Mouse (Mus musculus) midbrain, embryonic 14.5 days (tissue): ENCODE measurements at regions not wholly inside any gene's neighbourhood (a gene's known extent, or its start where the extent isn't known, plus 50 kb on each side); places are given as distances from the start of the nearest gene placed in this dataset.

ENCODE experiments used
- ATAC-seq: fragments of 200-750 bp; cut with Nextera tagmentation; 2 replicates; pipeline ENCODE4 v1.8.0; 2017; ENCODE audit warnings: moderate number of reproducible peaks, moderate library complexity; ENCODE audit not compliant: low FRiP score, low TSS enrichment
- DNase-seq: peaks from one replicate; pipeline ENCODE4 v3.0.0-alpha.2; 2015
- H3K27ac ChIP-seq: fragments of 300-500 bp; sonication (generic); replicated peaks from 2 replicates; pipeline ENCODE4 v1.5.1; 2014; ENCODE audit warnings: mild to moderate bottlenecking, low read depth, low read length, moderate library complexity
- H3K27me3 ChIP-seq: fragments of 300-500 bp; sonication (generic); 2 replicates; pipeline ENCODE4 v1.6.1; 2014; ENCODE audit warnings: low read length, control low read depth, mixed read lengths; ENCODE audit not compliant: control insufficient read depth, insufficient read depth
- H3K36me3 ChIP-seq: fragments of 300-500 bp; sonication (generic); 2 replicates; pipeline ENCODE4 v1.6.1; 2014; ENCODE audit warnings: low read length, control low read depth; ENCODE audit not compliant: control insufficient read depth, insufficient read depth
- H3K4me1 ChIP-seq: fragments of 300-500 bp; sonication (generic); 2 replicates; pipeline ENCODE4 v1.6.1; 2014; ENCODE audit warnings: mild to moderate bottlenecking, antibody characterized with exemption, low read length, control low read depth; ENCODE audit not compliant: control insufficient read depth, insufficient read depth
- H3K4me2 ChIP-seq: fragments of 300-500 bp; sonication (generic); 2 replicates; pipeline ENCODE4 v1.6.1; 2014; ENCODE audit warnings: mild to moderate bottlenecking, low read length, moderate library complexity
- H3K4me3 ChIP-seq: fragments of 300-500 bp; sonication (generic); replicated peaks from 2 replicates; pipeline ENCODE4 v1.5.1; 2014; ENCODE audit warnings: low read depth, low read length
- H3K9ac ChIP-seq: fragments of 300-500 bp; sonication (generic); replicated peaks from 2 replicates; pipeline ENCODE4 v1.6.1; 2014; ENCODE audit warnings: mild to moderate bottlenecking, low read length, moderate library complexity
- H3K9me3 ChIP-seq: fragments of 300-500 bp; sonication (generic); 2 replicates; pipeline ENCODE4 v1.6.1; 2016; ENCODE audit warnings: low read length, control low read depth, mixed read lengths; ENCODE audit not compliant: control insufficient read depth
- WGBS: fragments of 180-500 bp; shearing (Covaris S2); extraction: QIAGEN DNeasy Blood & Tissue Kit; methylation state at CpG from one replicate; pipeline ENCODE4 v1.1.7; 2014; 5-methylcytosine and 5-hydroxymethylcytosine counted together

- H3K27me3 ChIP-seq: no peaks in the 10 kb centered on the region
- H3K4me3 ChIP-seq: no peak overlapping the region
- WGBS: 80% methylated on average over 5 of the region's 5 CpGs
- DNase-seq: no peak
- no peak overlapping the region for H3K4me2 ChIP-seq
- ATAC-seq: no peak
- H3K9me3 ChIP-seq: no peaks in the 10 kb centered on the region
- H3K4me1 ChIP-seq: no peaks in the 10 kb centered on the region
- no peaks in the 10 kb centered on the region for H3K36me3 ChIP-seq
- H3K9ac ChIP-seq: no peak overlapping the region
- no peak overlapping the region for H3K27ac ChIP-seq
Measured at GRCm38 (mm10) chr5:50570701-50571100, 511.9 kb upstream of the Adgra3 start.

DNA sequence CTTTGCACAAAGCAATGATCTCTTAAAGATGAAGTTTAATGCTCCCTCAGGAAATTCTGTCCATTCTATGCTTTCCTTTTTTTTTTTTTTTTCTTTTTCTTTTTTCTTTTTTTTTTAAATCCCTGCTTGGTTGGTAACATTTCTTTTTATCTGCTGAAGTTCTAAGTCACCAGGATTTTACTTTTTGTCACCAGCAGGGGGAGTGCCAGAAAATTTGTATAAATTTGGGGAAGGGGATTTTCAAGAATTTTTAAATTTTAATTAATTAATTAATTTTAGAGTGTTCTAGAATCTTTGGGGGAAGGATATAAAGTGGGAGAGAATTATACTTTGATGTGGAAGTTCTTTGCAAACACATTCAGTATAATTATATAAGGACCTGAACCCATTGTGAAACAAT lies 492.3 kb upstream of the Adgra3 start:
- no peak overlapping the region for H3K27ac ChIP-seq
- no peaks in the 10 kb centered on the region for H3K4me1 ChIP-seq
- no peaks in the 10 kb centered on the region; the same call in 1 of the 2 replicates for H3K9me3 ChIP-seq
- no peaks in the 10 kb centered on the region for H3K27me3 ChIP-seq
- H3K4me3 ChIP-seq: no peak overlapping the region
- H3K4me2 ChIP-seq: no peak overlapping the region
- ATAC-seq (no peak), DNase-seq (peak; percentile 40)
- no peaks in the 10 kb centered on the region for H3K36me3 ChIP-seq
- no peak overlapping the region for H3K9ac ChIP-seq

GRCm38 (mm10) chr5:50512539-50512938 lies 453.7 kb upstream of the Adgra3 start:
- Histone ChIP-seq H3K4me2 (no peak overlapping the region), H3K36me3 (no peaks in the 10 kb centered on the region), H3K27ac (no peak overlapping the region), H3K4me1 (no peaks in the 10 kb centered on the region), H3K9me3 (no peaks in the 10 kb centered on the region), H3K4me3 (no peak overlapping the region), H3K9ac (no peak overlapping the region), H3K27me3 (no peaks in the 10 kb centered on the region)
- ATAC-seq (no peak), DNase-seq (no peak)
- 89% methylated on average over 2 of the region's 2 CpGs for WGBS

DNA sequence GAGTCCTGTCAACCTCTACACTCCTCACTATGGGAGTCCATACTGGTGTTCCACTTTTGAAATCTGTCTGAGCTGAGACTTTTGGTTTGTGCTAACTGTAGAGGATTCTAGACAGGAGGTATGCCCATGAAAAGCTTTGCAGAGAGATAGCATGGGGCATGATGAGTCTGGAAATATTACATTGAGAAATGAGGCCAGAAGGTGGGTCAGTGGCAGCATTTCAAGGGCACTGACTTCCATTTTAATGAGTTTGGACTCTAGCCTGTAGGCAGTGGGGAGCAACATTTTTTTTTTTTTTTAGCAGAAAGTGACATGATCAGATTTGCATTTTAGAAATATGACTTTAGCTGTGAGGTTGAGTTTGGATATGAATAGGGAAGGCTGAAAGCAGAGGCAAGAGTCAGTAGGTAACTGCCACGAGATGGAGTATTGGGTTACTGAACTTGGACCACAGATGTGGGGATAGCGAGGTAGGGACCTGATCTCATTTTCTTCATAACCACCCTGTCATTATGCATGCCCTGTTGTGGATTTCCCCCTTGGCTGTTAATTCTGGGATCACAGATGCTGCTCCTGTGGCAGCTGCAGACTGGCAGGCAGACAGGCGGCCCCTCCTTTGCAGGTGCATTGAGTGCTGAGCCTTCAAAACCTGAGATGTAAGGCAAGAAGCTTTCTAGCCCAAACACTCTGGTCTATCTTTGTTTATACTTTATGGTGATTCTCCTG lies 451.1 kb upstream of the Adgra3 start:
- Histone ChIP-seq H3K27ac (no peak overlapping the region), H3K4me2 (no peak overlapping the region), H3K27me3 (no peaks in the 10 kb centered on the region), H3K4me3 (no peak overlapping the region), H3K9ac (no peak overlapping the region), H3K9me3 (no peaks in the 10 kb centered on the region), H3K36me3 (no peaks in the 10 kb centered on the region), H3K4me1 (no peaks in the 10 kb centered on the region)
- no peak for ATAC-seq
- no peak for DNase-seq
- WGBS: 85% methylated on average over 3 of the region's 3 CpGs

- H3K27me3 ChIP-seq: no peaks in the 10 kb centered on the region
- no peaks in the 10 kb centered on the region for H3K36me3 ChIP-seq
- H3K9me3 ChIP-seq: no peaks in the 10 kb centered on the region
- no peaks in the 10 kb centered on the region for H3K4me1 ChIP-seq
- H3K9ac ChIP-seq: no peak overlapping the region
- DNase-seq (no peak), ATAC-seq (no peak)
- no peak overlapping the region for H3K4me3 ChIP-seq
- H3K27ac ChIP-seq: no peak overlapping the region
- WGBS: 76% methylated on average over 3 of the region's 3 CpGs
- no peak overlapping the region for H3K4me2 ChIP-seq
Measured at GRCm38 (mm10) chr5:50490223-50490622, 431.4 kb upstream of the Adgra3 start.

DNA sequence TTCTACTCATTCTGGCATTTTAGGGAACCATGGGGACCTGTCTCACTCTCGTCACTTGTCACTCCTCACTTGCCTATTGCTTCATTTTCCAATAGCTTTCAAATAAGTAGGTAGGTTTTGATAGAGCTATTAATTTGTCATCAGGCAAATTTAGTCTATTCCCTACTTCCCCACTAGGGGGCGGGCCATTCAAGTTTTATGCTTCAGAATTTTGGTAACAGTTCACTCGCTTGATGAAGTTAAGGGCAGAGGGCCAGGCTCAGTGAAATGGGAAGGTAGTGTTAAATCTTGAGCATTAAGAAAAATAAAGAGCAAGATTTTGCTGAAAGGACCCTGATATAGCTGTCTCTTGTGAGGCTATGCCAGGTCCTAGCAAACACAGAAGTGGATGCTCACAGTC lies 418.2 kb upstream of the Adgra3 start:
- H3K4me3 ChIP-seq: no peak overlapping the region
- DNase-seq: peak; percentile 81
- no peak for ATAC-seq
- no peaks in the 10 kb centered on the region for H3K4me1 ChIP-seq
- 18% methylated on average over 3 of the region's 3 CpGs for WGBS
- H3K27ac ChIP-seq: no peak overlapping the region
- no peaks in the 10 kb centered on the region for H3K36me3 ChIP-seq
- no peaks in the 10 kb centered on the region for H3K9me3 ChIP-seq
- no peak overlapping the region for H3K9ac ChIP-seq
- no peak overlapping the region for H3K4me2 ChIP-seq
- H3K27me3 ChIP-seq: no peaks in the 10 kb centered on the region

- no peak overlapping the region for H3K4me2 ChIP-seq
- H3K9ac ChIP-seq: no peak overlapping the region
- H3K27ac ChIP-seq: no peak overlapping the region
- ATAC-seq (no peak), DNase-seq (no peak)
- H3K4me3 ChIP-seq: no peak overlapping the region
- WGBS: 81% methylated on average over 3 of the region's 3 CpGs
- H3K27me3 ChIP-seq: no peaks in the 10 kb centered on the region
- H3K36me3 ChIP-seq: no peaks in the 10 kb centered on the region
- H3K9me3 ChIP-seq: no peaks in the 10 kb centered on the region
- H3K4me1 ChIP-seq: no peaks in the 10 kb centered on the region
Measured at GRCm38 (mm10) chr5:50461491-50461890, 402.7 kb upstream of the Adgra3 start.

- H3K9ac ChIP-seq: no peak overlapping the region
- H3K4me2 ChIP-seq: no peak overlapping the region
- no peaks in the 10 kb centered on the region for H3K9me3 ChIP-seq
- no peaks in the 10 kb centered on the region for H3K27me3 ChIP-seq
- no peak overlapping the region for H3K4me3 ChIP-seq
- 77% methylated on average over 6 of the region's 6 CpGs for WGBS
- no peak overlapping the region for H3K27ac ChIP-seq
- peak; percentile 48 for DNase-seq
- peak; percentile 60; the same call in 1 of the 2 replicates for ATAC-seq
- no peaks in the 10 kb centered on the region for H3K4me1 ChIP-seq
- H3K36me3 ChIP-seq: no peaks in the 10 kb centered on the region
Measured at GRCm38 (mm10) chr5:50457621-50458020, 398.8 kb upstream of the Adgra3 start.

DNA sequence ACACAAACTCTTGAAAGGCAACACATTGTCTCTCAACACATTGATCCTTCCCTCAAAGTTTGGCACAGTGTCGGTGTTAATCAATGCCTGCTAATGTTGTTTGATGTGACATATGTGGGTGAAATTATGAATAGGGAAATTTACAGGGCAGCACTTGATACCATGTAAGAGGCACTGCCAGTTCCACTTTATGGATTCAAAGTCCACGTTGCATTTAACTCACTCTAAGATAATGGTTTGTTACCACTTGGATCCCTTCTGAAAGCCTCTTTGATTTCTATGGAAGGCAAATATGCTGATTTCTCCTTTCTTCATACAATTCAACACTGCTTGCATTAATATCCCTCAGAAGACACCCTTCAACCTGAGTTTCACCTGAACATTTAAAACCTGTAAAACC lies 395.6 kb upstream of the Adgra3 start:
- Histone ChIP-seq H3K27me3 (no peaks in the 10 kb centered on the region), H3K36me3 (no peaks in the 10 kb centered on the region), H3K27ac (no peak overlapping the region), H3K4me2 (no peak overlapping the region), H3K9me3 (no peaks in the 10 kb centered on the region), H3K4me3 (no peak overlapping the region), H3K9ac (no peak overlapping the region), H3K4me1 (no peaks in the 10 kb centered on the region)
- WGBS: 82% methylated on average over 2 of the region's 2 CpGs
- DNase-seq (no peak), ATAC-seq (no peak)
